Mouse (Mus musculus): Measurements from ENCODE around the gene Iqsec1.

The Iqsec1 gene

DNA sequence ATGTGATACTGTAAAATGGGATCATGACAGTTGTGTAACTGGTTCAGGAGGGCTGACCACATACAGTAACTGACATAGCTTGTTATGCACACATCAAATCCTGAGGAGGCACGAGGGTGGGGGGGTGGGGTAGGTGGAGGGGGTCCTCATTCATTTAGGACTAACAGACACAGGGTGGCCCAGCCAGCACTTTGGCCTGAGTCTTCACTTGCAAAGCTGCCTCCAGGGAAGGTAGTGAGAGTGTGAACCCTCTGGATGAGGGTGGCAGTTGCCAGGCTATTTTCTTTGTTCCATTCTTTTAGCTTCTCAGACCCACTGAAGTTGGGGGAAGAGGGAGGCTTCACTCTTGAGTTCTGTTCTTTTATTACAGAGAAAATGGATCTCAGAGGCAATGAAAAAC is 177.9 kb downstream of the Iqsec1 start:
- no peak for DNase-seq

DNA sequence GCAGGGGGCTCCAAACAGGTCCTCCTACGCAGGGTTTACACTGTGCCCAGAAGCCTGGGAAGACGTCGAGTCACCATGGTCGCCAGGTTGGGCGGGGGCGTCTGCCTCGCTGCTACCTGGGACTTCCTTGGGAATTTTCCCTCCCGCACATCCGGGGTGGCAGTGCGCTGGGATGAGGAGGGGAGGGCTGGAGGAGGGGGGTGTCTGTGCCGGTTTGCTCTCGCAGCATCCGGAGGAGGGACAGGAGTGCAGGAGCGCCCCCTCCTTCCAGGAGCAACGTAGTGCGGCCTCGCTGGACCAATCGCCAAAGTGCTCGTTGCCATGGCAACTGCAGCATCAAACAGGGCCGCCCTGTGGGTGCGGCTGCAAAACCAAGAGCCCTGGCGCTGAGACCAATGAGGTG is 178.5 kb downstream of the Iqsec1 start:
- peak; percentile 17 to 47 for DNase-seq

DNA sequence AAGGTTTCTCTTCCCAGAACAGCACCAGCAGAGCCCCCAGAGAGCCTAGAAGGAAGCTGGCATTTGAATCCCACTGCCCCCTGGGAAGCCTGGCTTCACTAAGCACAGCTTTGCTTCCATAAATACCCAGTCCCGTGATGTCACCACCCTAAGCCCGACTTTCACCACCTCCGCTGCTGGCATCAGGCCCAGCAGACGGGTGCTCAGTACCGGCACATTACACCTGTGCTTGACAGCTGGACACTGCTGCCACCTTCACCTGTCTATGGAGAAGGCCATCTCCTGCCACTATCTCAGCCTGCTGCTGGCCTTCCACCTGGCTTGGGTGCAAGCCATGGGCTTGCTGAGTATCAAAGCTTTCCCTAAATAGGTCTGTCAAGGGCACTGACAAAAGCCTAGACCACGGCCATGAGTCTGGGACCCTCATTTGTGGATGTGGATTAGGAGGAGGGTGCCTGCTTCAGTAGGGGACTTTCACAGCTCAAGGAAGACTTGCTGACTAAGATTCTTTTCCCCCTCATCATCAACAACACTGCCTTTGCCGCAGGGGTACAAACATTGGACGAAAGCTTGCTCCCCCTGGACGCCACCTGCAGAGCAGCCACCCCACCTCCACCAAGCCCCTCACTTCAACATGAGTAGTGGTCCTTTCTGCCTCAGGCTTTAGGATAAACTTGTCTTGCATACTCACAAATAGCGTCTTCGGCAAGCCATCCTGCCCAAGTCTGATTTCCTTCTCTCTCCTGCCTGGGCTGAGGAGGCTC is 179.2 kb downstream of the Iqsec1 start:
- no peak for DNase-seq

DNA sequence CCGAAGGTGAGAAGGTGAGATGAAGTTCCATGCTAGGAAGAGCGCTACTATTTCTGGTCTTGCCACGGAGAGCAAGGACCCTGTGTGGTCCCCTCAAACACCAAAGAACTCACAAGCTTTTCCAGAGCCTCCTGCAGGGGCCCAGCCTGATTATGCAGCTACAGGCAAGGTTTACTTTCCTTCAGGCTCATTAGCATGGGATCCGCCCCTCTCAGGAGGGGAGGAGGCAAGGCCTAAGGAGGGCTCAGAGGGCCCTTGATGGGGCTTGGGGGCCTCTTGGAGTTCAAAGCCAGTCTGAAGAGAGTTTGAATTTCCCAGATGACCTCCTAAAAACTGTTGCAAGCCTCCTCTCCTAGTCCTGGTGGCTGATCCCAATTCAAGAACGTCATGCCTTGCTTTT is 179.9 kb downstream of the Iqsec1 start:
- no peak for DNase-seq

DNA sequence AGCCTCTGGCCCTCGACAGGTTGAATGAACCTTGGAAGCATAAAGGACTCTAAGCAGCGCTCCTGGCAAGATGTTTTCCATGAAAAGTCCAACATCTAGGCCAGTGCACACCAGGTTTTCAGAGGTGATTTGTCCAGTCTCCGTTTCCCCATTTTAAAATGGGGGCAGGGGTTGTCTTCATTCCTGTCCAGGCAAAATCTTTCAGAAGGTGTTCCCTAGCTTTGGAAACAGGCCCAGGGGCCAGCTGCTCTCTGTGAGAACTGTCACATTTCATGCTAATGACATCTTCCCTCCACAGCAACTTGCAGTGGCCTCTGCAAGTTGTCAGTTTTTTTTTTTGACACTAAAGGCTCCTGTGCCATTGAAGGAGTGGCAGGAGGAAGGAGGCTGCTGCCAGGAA is 180.4 kb downstream of the Iqsec1 start:
- DNase-seq = no peak

DNA sequence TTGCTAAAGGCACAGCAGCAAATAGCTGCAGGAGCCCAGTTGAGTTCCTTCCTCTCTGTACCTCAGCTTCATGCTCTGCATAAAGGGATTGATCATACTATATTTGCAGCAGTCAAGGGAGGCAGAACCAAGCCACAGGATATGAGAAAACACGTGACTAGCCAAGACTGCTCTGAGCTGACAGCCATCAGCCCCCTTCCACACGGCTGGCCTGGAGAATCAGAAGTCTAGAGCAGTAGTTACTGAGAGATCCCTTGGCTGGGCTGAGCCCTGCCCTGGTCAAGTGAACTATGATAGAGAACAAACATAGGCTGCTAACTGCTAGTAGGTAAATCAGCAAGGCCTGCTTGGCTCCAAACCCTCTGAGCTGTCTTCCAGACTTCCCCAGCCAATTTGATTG is 180.9 kb downstream of the Iqsec1 start:
- no peak for DNase-seq

DNA sequence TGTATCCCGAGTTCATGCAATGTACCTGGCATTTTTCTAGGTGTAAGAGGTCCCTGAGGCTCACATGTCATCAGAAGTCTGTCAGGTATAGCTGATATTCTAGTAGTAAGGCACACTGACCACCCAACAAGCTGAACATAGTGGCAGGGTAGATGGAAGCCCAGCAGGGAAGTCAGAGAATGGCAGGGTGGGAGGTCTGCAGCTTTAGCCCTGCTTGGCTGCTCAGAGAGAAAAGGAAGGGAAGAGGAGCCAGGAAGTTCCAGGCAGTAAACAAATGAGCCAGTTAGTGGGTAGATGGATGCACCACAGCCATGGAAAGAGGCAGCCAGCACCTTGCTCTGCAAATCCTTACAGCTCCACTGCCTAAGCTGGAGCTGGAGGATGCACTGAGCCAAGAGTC is 181.7 kb downstream of the Iqsec1 start:
- DNase-seq = no peak

DNA sequence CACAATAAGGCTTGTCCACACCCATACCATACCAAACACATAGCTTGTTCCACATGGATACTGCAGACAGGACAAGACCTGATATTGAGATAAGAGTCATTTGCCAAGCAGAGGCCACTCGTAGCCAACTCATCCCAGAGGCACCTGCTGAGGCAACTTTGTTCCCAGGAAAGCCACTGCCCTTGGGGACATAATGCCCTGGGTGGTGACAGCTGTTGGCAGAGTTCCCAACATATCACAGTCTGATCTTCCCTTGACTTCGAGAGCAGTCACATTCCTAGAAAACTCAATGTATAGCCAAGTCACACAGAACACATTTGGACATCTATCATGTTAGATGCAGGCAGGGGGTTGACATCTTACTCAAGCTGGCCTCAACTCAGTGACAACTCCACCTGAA is 183.4 kb downstream of the Iqsec1 start:
- DNase-seq = no peak

DNA sequence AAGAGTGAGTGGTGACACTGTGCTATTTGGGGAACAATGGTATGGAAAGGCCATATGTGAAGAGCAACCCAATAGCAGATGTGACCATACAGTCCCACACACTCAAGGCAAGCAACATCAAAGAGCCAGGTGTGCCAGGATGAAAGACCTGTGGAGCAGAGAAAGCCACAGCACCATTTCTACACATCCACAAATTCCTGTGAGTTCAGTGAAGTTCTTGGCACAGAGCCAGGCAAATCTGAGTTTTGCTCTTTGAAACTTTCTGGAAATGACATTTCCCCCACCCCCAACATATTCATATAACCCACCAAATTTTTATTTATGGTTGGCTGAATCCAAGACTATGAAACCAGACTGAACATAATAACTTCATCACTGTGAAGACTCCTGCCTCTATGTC is 183.8 kb downstream of the Iqsec1 start:
- no peak for DNase-seq

DNA sequence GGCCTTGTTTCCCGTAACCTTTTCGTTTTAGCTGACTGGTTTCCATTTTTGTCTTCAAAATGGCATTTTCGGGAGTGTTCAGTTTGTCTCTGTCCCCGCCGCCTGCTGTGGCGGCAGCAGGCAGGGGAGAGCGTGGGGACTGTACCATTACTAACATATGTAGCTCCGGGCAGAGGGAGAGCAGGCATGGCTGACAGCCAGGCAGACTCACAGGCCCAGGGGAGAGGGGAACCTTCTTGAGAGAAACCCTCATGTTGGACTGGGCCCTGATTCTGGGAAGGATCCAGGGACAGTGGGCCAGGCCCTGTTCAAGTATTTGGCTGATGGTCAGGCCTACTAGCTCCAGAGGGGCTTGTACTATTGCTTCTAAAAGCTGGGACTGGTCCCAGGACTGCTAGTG is 185.9 kb downstream of the Iqsec1 start:
- no peak for DNase-seq

DNA sequence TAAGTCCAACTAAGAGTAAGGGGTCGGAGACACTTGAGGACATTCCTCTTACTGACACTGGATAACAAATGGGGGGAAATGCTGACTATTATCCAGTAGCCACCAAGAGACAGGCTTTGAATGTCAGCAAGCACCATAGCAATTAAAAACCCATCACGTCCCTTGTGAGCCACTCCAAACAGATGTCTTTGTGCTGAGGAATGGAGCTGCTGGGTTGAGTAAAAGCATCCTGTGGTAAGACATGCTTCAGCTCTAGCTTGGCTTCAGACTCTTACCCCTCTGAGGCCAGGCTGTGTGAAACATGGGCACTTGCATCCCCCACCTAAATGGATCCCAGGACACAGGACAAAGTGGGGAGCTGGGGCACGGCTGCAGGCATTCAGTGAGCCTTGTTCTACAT is 186.4 kb downstream of the Iqsec1 start:
- no peak for DNase-seq

DNA sequence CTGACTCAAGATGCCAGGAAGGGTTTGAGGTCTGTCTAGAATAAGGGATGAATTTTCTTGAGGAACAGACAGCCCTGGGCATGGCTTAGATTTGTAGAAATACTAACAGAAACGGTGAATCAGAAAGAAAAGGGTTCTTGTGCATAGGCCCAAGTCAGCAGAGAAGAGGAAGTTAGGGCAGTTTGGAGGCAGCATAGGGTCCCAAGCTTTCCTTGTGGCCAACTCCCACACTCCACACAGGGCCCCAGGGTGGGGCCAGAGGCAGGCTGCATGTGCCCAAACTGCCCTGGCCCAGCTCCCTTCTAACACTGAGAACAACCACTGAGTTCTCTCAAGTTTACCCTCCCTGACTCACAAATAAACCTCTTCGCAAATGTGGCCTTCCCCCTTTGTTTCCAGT is 187.7 kb downstream of the Iqsec1 start:
- DNase-seq = no peak

DNA sequence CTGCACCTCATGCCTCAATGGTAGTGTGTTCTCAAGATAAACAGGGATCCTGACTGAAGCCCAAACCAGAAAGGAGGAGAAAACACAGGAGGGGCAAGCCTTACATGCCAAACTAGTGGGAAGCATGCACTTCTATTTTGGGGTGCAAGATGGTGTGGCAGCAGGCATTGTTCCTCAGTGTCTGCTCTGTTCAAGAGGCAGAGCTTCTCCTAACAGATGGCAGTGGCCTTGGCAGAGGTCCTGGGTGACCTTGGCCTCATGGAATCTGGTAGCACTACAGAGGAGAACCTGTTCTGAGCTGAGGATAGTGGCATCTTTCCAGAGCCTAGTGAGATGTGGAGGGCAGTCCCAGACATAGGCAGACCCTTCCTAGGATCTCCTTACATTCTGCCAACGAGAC is 189.4 kb downstream of the Iqsec1 start:
- DNase-seq = no peak

DNA sequence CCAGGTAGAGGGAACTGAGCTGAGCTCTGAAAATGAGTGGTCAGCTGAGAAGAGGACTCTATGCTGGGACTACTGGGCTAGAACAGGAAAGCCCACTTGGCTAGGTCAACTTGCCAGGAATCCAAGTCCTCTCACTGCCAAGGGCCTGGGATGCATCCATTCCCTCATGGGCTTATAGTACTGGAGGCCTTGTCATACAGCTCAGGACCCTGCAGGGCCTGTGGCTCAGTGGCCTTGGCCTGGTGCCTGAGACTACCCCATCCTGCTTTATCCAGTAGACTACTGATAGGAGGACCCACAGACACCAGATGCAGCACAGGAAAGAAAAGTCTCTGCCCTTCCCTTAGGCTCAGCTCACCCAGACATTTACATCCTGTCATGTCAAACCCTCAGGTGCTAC is 190.3 kb downstream of the Iqsec1 start:
- no peak for DNase-seq

DNA sequence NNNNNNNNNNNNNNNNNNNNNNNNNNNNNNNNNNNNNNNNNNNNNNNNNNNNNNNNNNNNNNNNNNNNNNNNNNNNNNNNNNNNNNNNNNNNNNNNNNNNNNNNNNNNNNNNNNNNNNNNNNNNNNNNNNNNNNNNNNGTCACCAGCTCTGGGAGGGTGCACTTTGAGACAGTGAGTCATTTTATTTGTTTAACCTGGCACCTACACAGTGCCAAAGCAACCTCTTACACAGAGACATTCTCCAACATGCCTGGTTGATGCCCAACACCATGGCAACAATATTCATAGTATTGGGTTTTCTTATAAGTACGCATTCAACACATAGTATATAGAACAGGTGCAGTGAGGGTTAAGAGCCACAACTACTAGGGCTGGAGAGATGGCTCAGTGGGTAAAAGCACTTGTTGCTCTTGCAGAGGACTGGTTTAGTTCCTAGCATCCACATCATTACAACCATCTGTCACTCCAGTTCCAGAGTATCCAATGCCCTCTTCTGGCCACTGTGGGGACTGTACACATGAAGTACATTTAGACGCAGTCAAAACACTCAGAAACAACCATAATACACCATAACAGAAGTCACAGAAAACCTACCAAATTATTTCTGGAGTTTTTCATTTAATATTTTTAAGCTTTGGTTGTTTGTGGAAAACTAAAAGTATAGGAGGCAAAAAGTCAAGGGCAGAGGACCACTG is 191.4 kb downstream of the Iqsec1 start:
- no peak for DNase-seq

DNA sequence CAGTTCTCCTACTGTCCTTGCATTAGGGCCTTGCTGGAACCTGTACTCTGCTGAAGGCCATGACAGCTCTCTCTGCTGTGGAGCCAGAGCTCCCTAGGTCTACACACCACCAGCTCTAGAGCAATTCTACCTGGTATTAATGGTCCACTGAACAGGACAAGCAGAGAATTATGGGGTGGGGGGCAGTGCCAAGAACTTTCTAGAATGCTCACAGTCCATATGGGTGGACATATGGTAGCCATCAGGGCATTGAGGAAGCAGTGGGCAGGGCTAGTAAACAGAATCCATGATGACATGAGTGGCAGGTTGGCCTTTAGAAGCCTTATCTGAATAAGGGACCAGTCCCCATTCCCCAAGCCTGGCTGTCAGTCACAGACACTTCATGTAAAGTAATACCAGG is 197.6 kb downstream of the Iqsec1 start:
- DNase-seq = no peak

DNA sequence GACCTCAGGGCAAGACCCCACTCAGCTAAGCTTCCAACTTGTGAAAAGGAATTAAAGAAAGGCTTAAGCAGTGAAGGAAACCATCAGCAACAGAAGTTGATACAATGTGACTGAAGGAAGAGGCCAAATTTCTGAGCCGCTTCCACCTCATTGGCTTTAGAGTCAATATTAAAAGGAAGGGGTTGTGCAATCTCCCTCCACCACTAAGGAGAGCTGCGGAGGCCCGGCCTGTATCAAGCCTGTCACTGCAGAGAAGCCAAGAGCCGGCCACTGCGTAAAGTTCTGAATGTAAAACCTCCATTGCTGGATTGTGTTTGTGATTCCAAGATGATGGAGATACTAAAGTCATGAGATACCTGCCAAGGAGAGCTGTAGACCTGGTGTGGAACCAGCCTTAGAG is 199.0 kb downstream of the Iqsec1 start:
- DNase-seq = no peak

DNA sequence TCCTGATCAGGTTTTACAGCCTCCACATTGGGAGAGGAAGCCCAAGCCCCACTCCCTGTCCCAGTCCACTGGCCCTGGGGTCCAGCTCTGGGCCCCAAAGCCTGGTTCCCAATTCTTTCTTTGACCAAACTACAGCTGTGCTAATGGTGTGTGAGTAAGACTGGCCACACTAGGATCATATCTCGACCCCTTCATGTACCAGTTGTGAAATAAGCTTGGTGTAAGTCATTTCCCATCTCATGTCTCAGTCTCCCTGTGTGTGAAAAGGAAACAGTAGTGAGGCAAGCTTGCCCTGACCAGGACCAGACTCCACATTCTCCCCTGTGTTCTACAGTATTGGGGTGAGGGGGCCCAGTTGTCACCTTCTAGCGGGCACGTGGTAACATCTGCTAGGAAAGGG is 200.9 kb downstream of the Iqsec1 start:
- no peak for DNase-seq

DNA sequence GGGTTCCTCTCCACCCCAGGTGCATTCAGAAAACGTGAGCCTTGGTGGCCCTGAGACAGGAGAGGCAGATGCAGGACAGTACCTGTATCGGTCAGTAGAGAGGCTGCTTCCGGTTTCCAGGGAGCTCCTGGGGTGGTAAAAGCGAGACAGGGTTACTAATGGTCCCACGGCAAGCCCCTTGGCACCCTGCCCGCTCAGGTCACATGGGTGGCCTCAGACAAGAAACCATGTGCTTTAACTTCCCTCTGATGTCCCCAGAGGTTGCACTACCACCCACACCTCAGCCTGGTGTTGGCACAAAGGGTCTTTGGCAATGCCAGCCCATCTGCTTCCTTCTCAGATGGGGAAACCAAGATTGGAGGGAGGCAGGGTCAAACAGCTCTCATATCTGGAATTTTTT is 201.4 kb downstream of the Iqsec1 start:
- DNase-seq = no peak

DNA sequence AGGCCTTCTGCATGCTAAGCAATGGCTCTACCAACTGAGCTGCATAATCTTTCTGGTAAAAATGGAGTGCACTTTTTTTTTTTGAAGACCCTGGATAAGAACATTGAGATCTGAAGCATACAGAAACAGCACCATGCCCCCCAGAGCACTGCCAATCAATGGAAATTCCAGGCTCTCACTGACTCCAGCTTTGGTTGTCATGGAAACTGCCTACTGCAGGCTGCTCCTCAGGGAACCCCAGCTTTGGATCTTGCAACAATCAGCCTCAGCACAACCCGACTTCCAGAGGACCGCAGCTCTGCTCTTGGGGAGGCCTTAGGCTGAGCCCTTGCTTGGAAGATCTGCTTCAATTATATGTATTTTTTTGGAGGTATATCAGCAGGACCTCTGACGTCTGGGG is 201.9 kb downstream of the Iqsec1 start:
- no peak for DNase-seq

DNA sequence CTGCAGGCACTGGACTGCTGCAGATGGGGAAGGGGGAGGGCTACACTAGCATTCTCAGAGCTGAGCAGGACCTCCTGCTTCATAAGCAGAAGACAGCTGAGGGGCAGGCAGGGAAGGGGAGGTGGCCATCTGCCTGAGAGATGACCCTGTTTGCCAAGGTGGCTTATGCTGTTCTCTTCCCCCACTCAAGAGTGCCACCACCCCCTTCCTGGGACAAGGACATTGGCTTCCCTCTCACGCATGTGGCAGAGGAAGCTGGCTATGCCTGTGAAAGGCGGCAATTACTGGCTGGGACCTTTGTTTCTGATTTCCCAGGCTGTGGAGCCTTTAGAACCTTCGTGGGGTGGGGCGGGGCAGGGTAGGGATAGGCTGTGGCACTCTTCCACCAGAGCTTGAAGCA is 204.5 kb downstream of the Iqsec1 start:
- no peak for DNase-seq

DNA sequence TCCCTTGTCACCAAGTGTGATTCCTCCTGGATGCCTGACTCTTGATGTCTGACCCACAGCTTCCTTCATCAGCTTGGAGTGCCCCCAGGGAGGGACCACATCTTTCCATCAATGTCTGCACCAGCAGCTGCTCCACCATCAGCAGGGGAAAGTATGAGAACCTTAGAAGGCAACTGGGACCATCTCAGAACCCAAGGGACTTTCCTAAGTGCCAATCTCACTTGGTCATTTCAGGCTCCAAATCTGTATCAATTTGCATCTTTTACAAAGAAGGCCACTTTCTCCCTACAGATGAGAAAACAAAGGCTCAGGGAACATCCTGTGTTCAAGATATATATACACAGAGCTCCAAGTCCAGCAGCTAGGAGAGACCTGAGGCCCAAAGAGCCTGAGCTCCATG is 205.3 kb downstream of the Iqsec1 start:
- DNase-seq = no peak

DNA sequence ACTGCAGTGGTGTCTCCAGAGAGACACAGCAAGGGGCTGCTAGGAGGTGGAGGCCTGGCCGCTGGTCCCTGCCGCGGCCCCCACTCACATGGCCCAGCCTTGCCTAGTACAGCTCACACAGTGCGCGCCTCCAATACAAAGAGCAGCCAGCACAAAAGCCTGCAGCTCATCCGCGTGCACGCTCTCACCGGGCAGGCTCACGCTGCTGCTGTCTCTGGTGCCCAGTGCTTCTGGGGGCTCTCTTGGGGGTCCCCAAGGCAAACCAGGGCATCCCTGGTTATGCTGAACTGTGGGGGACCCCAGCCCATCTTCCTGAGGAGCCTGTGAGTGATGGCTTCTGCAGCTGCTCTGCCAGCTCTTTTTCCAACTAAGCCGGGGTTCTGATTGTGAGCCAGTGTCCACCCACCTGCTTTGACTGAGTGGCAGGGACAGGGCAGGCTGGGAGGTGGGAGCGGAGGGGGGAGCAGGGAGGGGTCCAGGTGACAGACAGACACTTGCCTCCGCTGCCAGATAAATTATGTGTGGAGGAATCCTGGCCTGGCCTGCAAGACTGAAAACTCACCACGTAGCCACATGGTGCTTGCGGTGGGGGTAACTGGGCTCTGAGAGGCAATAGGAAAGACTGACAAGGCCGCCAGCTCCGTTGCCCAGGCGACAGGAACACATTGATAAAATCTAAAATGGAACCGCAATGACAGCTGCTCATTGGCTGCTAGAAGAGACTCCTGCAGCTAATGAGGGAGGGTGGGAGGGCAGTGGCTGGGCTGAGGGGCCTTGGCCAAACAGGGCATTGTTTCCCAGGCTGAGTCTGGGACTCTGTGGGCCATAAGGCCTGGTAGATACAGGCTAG is 206.3 kb downstream of the Iqsec1 start:
- DNase-seq = no peak

DNA sequence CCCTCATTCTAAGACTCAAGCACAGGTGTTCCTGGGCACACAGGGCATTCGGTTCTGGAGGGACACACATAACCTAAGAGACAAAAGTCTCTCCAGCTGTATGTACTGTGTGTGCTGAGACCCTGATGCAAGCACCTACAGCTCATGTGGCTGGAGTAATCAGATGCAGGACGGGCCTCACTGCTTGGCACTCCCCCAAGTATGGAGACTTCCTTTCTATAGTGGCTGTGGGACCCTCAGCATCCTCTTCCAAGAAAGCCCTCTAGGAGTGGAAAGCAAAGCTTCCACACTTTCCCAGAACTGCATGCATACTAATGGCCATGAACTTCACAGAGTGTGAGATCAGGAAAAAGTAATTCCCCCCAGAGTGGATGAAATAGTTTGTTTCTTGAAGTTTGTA is 208.0 kb downstream of the Iqsec1 start:
- no peak for DNase-seq

Data from kidney, adult 8-10 months (tissue).